ENCODE assay signal across 15 mouse cellular contexts in genomic region chr11:95149462-95150268, GRCm38 (mm10). TPM values are rescaled to one million over a fixed set of nuclear protein-coding genes. Genes with fewer than 3 reads are reported as not detected.
A peak's percentile ranks its signal among the peaks of the same experiment; 100 is the strongest.
DNase-seq lines count a peak whose midpoint lies in the region; ATAC-seq and TF ChIP-seq lines count a peak whose summit lies in the region.
"Had no signal": no experiment of that assay in that cellular context is flagged by ENCODE, and none has a peak within 500 bp of the region (broad histone marks: within the 10 kb centered on the region; RNA-seq: fewer than 3 reads in every experiment).

No protein-coding gene starts in this region.

- TF ChIP-seq POLR2A in thymus, adult 2 months (IDR thresholded peaks at IDR 0.05; ENCODE audit: control insufficient read depth, extremely low read depth, insufficient read depth, low read length, poor library complexity) = no peak

- peaks cover 29% of the 10 kb centered on the region for H3K4me1 ChIP-seq in heart, embryonic 13.5 days
- peaks cover 7% of the 10 kb centered on the region for H3K4me1 ChIP-seq in lung, embryonic 14.5 days (ENCODE audit: insufficient read depth)
- peaks cover 31% of the 10 kb centered on the region for H3K4me1 ChIP-seq in embryonic facial prominence, embryonic 12.5 days
- peaks cover 23% of the 10 kb centered on the region for H3K4me1 ChIP-seq in limb, embryonic 12.5 days (replicated peaks)
- H3K4me1 ChIP-seq in thymus, adult 2 months (replicated peaks; ENCODE audit: control insufficient read depth, insufficient read depth, low read length) = peaks cover 16% of the 10 kb centered on the region

- DNase-seq in heart, postnatal 4 days = no peak
- DNase-seq in lung, embryonic 14.5 days = peak; percentile 27
- no peak for DNase-seq in lung, postnatal 36 days
- no peak for DNase-seq in thymus, adult 2 months
- DNase-seq: adrenal gland, postnatal 25 days; cerebellum, adult 9-11 months had no signal

- no peak overlapping the region for H3K9ac ChIP-seq in heart, embryonic 13.5 days
- H3K9ac ChIP-seq in lung, embryonic 14.5 days = no peak overlapping the region
- 0 out of 2 replicates have a peak overlapping the region, but pooled peaks have one; percentile 11 for H3K9ac ChIP-seq in embryonic facial prominence, embryonic 12.5 days
- H3K9ac ChIP-seq in limb, embryonic 12.5 days (replicated peaks) = no peak overlapping the region

- no peak for TF ChIP-seq CTCF in lung, embryonic 14.5 days (IDR thresholded peaks at IDR 0.05; ENCODE audit: low read depth)
- TF ChIP-seq CTCF in thymus, adult 2 months (IDR thresholded peaks at IDR 0.05; ENCODE audit: borderline replicate concordance, control insufficient read depth, extremely low read depth, insufficient read depth, low read length, poor library complexity) = no peak

- H3K27me3 ChIP-seq in heart, embryonic 13.5 days (replicated peaks) = peaks cover 99% of the 10 kb centered on the region
- peaks cover 74% of the 10 kb centered on the region for H3K27me3 ChIP-seq in lung, embryonic 14.5 days (ENCODE audit: insufficient read depth, low read length)
- peaks cover 78% of the 10 kb centered on the region for H3K27me3 ChIP-seq in embryonic facial prominence, embryonic 12.5 days
- peaks cover 91% of the 10 kb centered on the region for H3K27me3 ChIP-seq in limb, embryonic 12.5 days
- H3K27me3 ChIP-seq in thymus, adult 2 months (ENCODE audit: control insufficient read depth, insufficient read depth, low read length) = peaks cover 37% of the 10 kb centered on the region

- ATAC-seq in heart, embryonic 13.5 days (ENCODE audit: extremely low read depth, insufficient number of reproducible peaks, low FRiP score, low TSS enrichment) = no peak
- no peak for ATAC-seq in lung, embryonic 14.5 days (ENCODE audit: insufficient read depth)
- no peak for ATAC-seq in embryonic facial prominence, embryonic 12.5 days (ENCODE audit: insufficient number of reproducible peaks, insufficient read depth, low FRiP score, low TSS enrichment)
- no peak for ATAC-seq in limb, embryonic 12.5 days (ENCODE audit: insufficient number of reproducible peaks, insufficient read depth, low FRiP score, low TSS enrichment, low read depth)
- ATAC-seq: CD4-positive, CD25-positive, alpha-beta regulatory T cell, adult 4 months; lung, postnatal 0 days had no signal

- H3K27ac ChIP-seq in heart, embryonic 13.5 days (replicated peaks) = no peak overlapping the region
- no peak overlapping the region for H3K27ac ChIP-seq in lung, embryonic 14.5 days (ENCODE audit: low read depth)
- no peak overlapping the region for H3K27ac ChIP-seq in embryonic facial prominence, embryonic 12.5 days
- H3K27ac ChIP-seq in limb, embryonic 12.5 days = no peak overlapping the region
- H3K27ac ChIP-seq in thymus, adult 2 months (ENCODE audit: control insufficient read depth, insufficient read depth, low read length) = no peak overlapping the region
- H3K27ac ChIP-seq: kidney, postnatal 0 days had no signal

- H3K4me3 ChIP-seq in heart, embryonic 13.5 days = peak overlapping the region; percentile 26
- no peak overlapping the region for H3K4me3 ChIP-seq in lung, embryonic 14.5 days (ENCODE audit: low read depth, low read length)
- peak overlapping the region; percentile 11; the same call in 1 of the 2 replicates for H3K4me3 ChIP-seq in embryonic facial prominence, embryonic 12.5 days
- H3K4me3 ChIP-seq in limb, embryonic 12.5 days (replicated peaks) = peak overlapping the region; percentile 17; the same call in 1 of the 2 replicates
- no peak overlapping the region for H3K4me3 ChIP-seq in thymus, adult 2 months (ENCODE audit: control insufficient read depth, insufficient read depth, low read length)

- 3% methylated on average over 27 of the region's 27 CpGs for WGBS in heart, embryonic 13.5 days
- 3% methylated on average over 27 of the region's 27 CpGs for WGBS in lung, embryonic 14.5 days
- WGBS in embryonic facial prominence, embryonic 12.5 days = 3% methylated on average over 27 of the region's 27 CpGs
- WGBS in limb, embryonic 12.5 days = 2% methylated on average over 27 of the region's 27 CpGs
- WGBS in thymus, adult 2 months = 9% methylated on average over 27 of the region's 27 CpGs

- peak overlapping the region; percentile 44 for H3K4me2 ChIP-seq in heart, embryonic 13.5 days
- H3K4me2 ChIP-seq in lung, embryonic 14.5 days = peak overlapping the region; percentile 43
- H3K4me2 ChIP-seq in embryonic facial prominence, embryonic 12.5 days (replicated peaks) = peak overlapping the region; percentile 31
- H3K4me2 ChIP-seq in limb, embryonic 12.5 days = peak overlapping the region; percentile 30; the same call in 1 of the 2 replicates

- H3K9me3 ChIP-seq in heart, embryonic 13.5 days = no peaks in the 10 kb centered on the region
- H3K9me3 ChIP-seq in lung, embryonic 14.5 days (ENCODE audit: low read depth, low read length) = no peaks in the 10 kb centered on the region
- no peaks in the 10 kb centered on the region for H3K9me3 ChIP-seq in embryonic facial prominence, embryonic 12.5 days
- H3K9me3 ChIP-seq in limb, embryonic 12.5 days = no peaks in the 10 kb centered on the region

- H3K36me3 ChIP-seq in heart, embryonic 13.5 days = no peaks in the 10 kb centered on the region
- H3K36me3 ChIP-seq in lung, embryonic 14.5 days (ENCODE audit: insufficient read depth) = no peaks in the 10 kb centered on the region
- no peaks in the 10 kb centered on the region for H3K36me3 ChIP-seq in embryonic facial prominence, embryonic 12.5 days
- H3K36me3 ChIP-seq in limb, embryonic 12.5 days = no peaks in the 10 kb centered on the region
- no peaks in the 10 kb centered on the region for H3K36me3 ChIP-seq in thymus, adult 2 months (ENCODE audit: control insufficient read depth, insufficient read depth, low read length)

RNA-seq across cellular contexts. Expression of gene Dlx4, which starts 3.6 kb away (rescaled TPM):
- 0.06 and 0.08 TPM in 2 replicates for polyA plus RNA-seq in heart, embryonic 13.5 days (2015; fragmentation: Nextera tagmentation; extraction: Ambion mirVana)
- total RNA-seq in heart, postnatal 4 days (2021) = not detected
- polyA plus RNA-seq in lung, embryonic 14.5 days (2014; fragmentation: Nextera tagmentation; extraction: Ambion mirVana) = 0.31 and 0.57 TPM in 2 replicates
- 4.9 and 5.7 TPM in 2 replicates for polyA plus RNA-seq in embryonic facial prominence, embryonic 12.5 days (2016; fragmentation: Nextera tagmentation; extraction: Ambion mirVana)
- 1.4 and 1.9 TPM in 2 replicates for polyA plus RNA-seq in limb, embryonic 12.5 days (2016; fragmentation: Nextera tagmentation; extraction: Ambion mirVana)
- polyA plus RNA-seq in thymus, adult 2 months (2012; rRNA removed) = 0.23 and 0.34 TPM in 2 replicates
- total RNA-seq: adrenal gland, postnatal 25 days; gastrocnemius, postnatal 36 days; left cerebral cortex, postnatal 36 days had no signal
- polyA plus RNA-seq: CD4-positive, CD25-positive, alpha-beta regulatory T cell, adult 4 months; kidney, postnatal 0 days had no signal

RNA-seq across cellular contexts. Expression of gene Dlx3, which starts 29.7 kb away (rescaled TPM):
- 0.17 TPM in 1 of 2 replicates, not detected in the other for polyA plus RNA-seq in heart, embryonic 13.5 days (2015; fragmentation: Nextera tagmentation; extraction: Ambion mirVana)
- total RNA-seq in heart, postnatal 4 days (2021) = not detected
- polyA plus RNA-seq in lung, embryonic 14.5 days (2014; fragmentation: Nextera tagmentation; extraction: Ambion mirVana) = 0.11 and 0.18 TPM in 2 replicates
- 20.2 and 21.8 TPM in 2 replicates for polyA plus RNA-seq in embryonic facial prominence, embryonic 12.5 days (2016; fragmentation: Nextera tagmentation; extraction: Ambion mirVana)
- 8.4 and 9.9 TPM in 2 replicates for polyA plus RNA-seq in limb, embryonic 12.5 days (2016; fragmentation: Nextera tagmentation; extraction: Ambion mirVana)
- polyA plus RNA-seq in thymus, adult 2 months (2012; rRNA removed) = 0.91 and 1.0 TPM in 2 replicates
- total RNA-seq: adrenal gland, postnatal 25 days; gastrocnemius, postnatal 36 days; layer of hippocampus, postnatal 10 days; left cerebral cortex, postnatal 36 days had no signal

Comparison
In these comparisons a context has a peak if more than half of its experiments do, and no peak if none do; other contexts are left out.
1. H3K4me3 ChIP-seq: peak in heart, embryonic 13.5 days (single experiment), embryonic facial prominence, embryonic 12.5 days (single experiment) and limb, embryonic 12.5 days (single experiment); none in lung, embryonic 14.5 days (single experiment) and thymus, adult 2 months (single experiment).
2. Peak in every context shown above with its lines, with median percentiles within 50 percentile points of each other: H3K4me2 ChIP-seq.